Mouse (Mus musculus): ENCODE results near the gene Entpd1.

Entpd1 gene

GRCm38 (mm10) chr19:40667111-40667510, 54.9 kb downstream of the Entpd1 start:
- no peak for DNase-seq

- no peak for DNase-seq
Observed at GRCm38 (mm10) chr19:40675329-40675728, 63.2 kb downstream of the Entpd1 start.

- no peak for DNase-seq
Observed at GRCm38 (mm10) chr19:40678087-40678486, 65.9 kb downstream of the Entpd1 start.

- peak; percentile 79 for DNase-seq
Observed at GRCm38 (mm10) chr19:40678532-40679307, 66.6 kb downstream of the Entpd1 start.

GRCm38 (mm10) chr19:40679632-40680031, 67.5 kb downstream of the Entpd1 start:
- DNase-seq, result no peak

- DNase-seq, result no peak
Observed at GRCm38 (mm10) chr19:40684124-40684523, 72.0 kb downstream of the Entpd1 start.

GRCm38 (mm10) chr19:40684566-40684965, 72.4 kb downstream of the Entpd1 start:
- DNase-seq, result no peak

GRCm38 (mm10) chr19:40687291-40687927, 75.2 kb downstream of the Entpd1 start:
- peak; percentile 41 for DNase-seq

- DNase-seq, result peak; percentile 43
Observed at GRCm38 (mm10) chr19:40693201-40693600, 81.0 kb downstream of the Entpd1 start.

GRCm38 (mm10) chr19:40696116-40696515, 84.0 kb downstream of the Entpd1 start:
- DNase-seq, result no peak

GRCm38 (mm10) chr19:40698103-40698853, 86.1 kb downstream of the Entpd1 start:
- peak; percentile 58 for DNase-seq

GRCm38 (mm10) chr19:40699816-40700215, 87.7 kb downstream of the Entpd1 start:
- DNase-seq, result no peak

- no peak for DNase-seq
Observed at GRCm38 (mm10) chr19:40702406-40702805, 90.2 kb downstream of the Entpd1 start.

GRCm38 (mm10) chr19:40712889-40713628, 100.9 kb downstream of the Entpd1 start:
- DNase-seq, result no peak

GRCm38 (mm10) chr19:40714700-40715099, 102.5 kb downstream of the Entpd1 start:
- DNase-seq, result no peak

GRCm38 (mm10) chr19:40716981-40717380, 104.8 kb downstream of the Entpd1 start:
- DNase-seq, result no peak

GRCm38 (mm10) chr19:40719439-40720105, 107.4 kb downstream of the Entpd1 start:
- no peak for DNase-seq

GRCm38 (mm10) chr19:40720381-40720780, 108.2 kb downstream of the Entpd1 start:
- DNase-seq, result no peak

- peak; percentile 76 for DNase-seq
Observed at GRCm38 (mm10) chr19:40722137-40723038, 110.2 kb downstream of the Entpd1 start.

- DNase-seq, result no peak
Observed at GRCm38 (mm10) chr19:40723516-40723915, 111.3 kb downstream of the Entpd1 start.

GRCm38 (mm10) chr19:40726148-40726547, 114.0 kb downstream of the Entpd1 start:
- DNase-seq, result no peak
